Mouse (Mus musculus) mature B cell (primary cell): ENCODE data around the gene Zfp324.

ENCODE experiments used
- in situ Hi-C: fragments of 300-500 bp; cut with MboI; formaldehyde crosslinking; loops from 2 replicates; pipeline ENCODE4 v1.14.3; 2019

Zfp324 gene

GRCm38 (mm10) chr7:13009143-13010004 lies 43.7 kb downstream of the Zfp324 start:
- in situ Hi-C loops: loop anchor here (5.0 to 25.0 kb wide), 2 partner anchors 33 to 522 kb away; partner anchors contain the start of gene Zfp606

GRCm38 (mm10) chr7:13010005-13010908 lies 44.6 kb downstream of the Zfp324 start, which contains the start of gene Zbtb45:
Gene Zbtb45, minus strand, starts transcription at chr7:13010034.
- in situ Hi-C loops: loop anchor here (25.0 kb wide), 1 partner anchor 523 kb away; the partner anchor contains the start of gene Zfp606

- in situ Hi-C loops: loop anchor here (25.0 kb wide), 1 partner anchor 526 kb away; the partner anchor contains the start of gene Zfp606
Observed at GRCm38 (mm10) chr7:13013671-13014070, 48.0 kb downstream of the Zfp324 start.

GRCm38 (mm10) chr7:13014275-13014839 lies 48.7 kb downstream of the Zfp324 start:
- in situ Hi-C loops: loop anchor here (25.0 kb wide), 1 partner anchor 527 kb away; the partner anchor contains the start of gene Zfp606

DNA sequence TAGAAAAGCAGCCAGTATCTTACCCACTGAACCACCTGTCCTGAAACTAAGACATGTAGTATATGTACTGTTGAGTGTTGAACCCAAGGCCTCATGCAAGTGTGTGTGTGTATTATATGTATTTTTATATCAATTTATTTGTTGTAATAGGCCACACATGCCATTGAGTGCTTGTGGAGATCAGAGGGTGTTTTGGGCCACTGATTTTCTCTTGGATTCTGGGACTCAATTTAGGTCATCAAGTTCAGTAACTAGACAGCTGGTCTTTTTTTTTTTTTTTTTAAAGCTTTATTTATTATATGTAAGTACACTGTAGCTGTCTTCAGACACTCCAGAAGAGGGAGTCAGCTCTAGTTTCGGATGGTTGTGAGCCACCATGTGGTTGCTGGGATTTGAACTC lies 49.6 kb downstream of the Zfp324 start:
- in situ Hi-C loops: loop anchor here (25.0 kb wide), 1 partner anchor 528 kb away; the partner anchor contains the start of gene Zfp606

GRCm38 (mm10) chr7:13022773-13023535 lies 57.3 kb downstream of the Zfp324 start:
- in situ Hi-C loops: loop anchor here (25.0 kb wide), 1 partner anchor 536 kb away; the partner anchor contains the start of gene Zfp606
